Mouse (Mus musculus) ES-Bruce4 (cell line): ENCODE data around the gene Galr2. TPM values are rescaled to one million over a fixed set of nuclear protein-coding genes. Genes with fewer than 3 reads are reported as not detected.

ENCODE experiments used
- H3K27ac ChIP-seq: 2 replicates; pipeline ENCODE4 v1.5.1; 2012; ENCODE audit warnings: low read length, inconsistent platforms; ENCODE audit not compliant: insufficient read depth
- H3K27me3 ChIP-seq: 2 replicates; pipeline ENCODE4 v1.6.1; 2012; ENCODE audit warnings: mild to moderate bottlenecking, low read length, inconsistent platforms; ENCODE audit not compliant: control insufficient read depth, poor library complexity, insufficient read depth, severe bottlenecking
- H3K36me3 ChIP-seq: 2 replicates; pipeline ENCODE4 v1.6.1; 2012; ENCODE audit warnings: inconsistent platforms, mild to moderate bottlenecking, low read length, moderate library complexity; ENCODE audit not compliant: control insufficient read depth, poor library complexity, insufficient read depth, severe bottlenecking
- H3K4me1 ChIP-seq: one replicate; pipeline ENCODE4 v1.8.1; 2011; ENCODE audit warnings: low read length; ENCODE audit not compliant: control insufficient read depth, insufficient read depth
- H3K4me3 ChIP-seq: 2 replicates; pipeline ENCODE4 v1.5.1; 2011; ENCODE audit warnings: low read depth, mild to moderate bottlenecking, low read length
- H3K9ac ChIP-seq: 2 replicates; pipeline ENCODE4 v1.6.1; 2012; ENCODE audit warnings: low read depth, mild to moderate bottlenecking, inconsistent platforms; ENCODE audit not compliant: poor library complexity, severe bottlenecking
- H3K9me3 ChIP-seq: replicated peaks from 2 replicates; pipeline ENCODE4 v1.6.1; 2012; ENCODE audit warnings: mild to moderate bottlenecking, low read length, inconsistent platforms; ENCODE audit not compliant: control insufficient read depth, poor library complexity, insufficient read depth, severe bottlenecking
- CTCF ChIP-seq: IDR thresholded peaks from one replicate; pipeline ENCODE4 v1.8.1; 2011; ENCODE audit warnings: low read depth, low read length
- EP300 ChIP-seq: IDR thresholded peaks from 2 replicates; pipeline ENCODE4 v1.6.1; 2011; ENCODE audit warnings: low read depth, low read length; ENCODE audit not compliant: insufficient read depth
- POLR2A ChIP-seq: IDR thresholded peaks from one replicate; pipeline ENCODE4 v1.8.1; 2011; ENCODE audit warnings: low read length; ENCODE audit not compliant: insufficient read depth
- polyA plus RNA-seq: library from polyadenylated mRNA; stranded (reverse); fragments of >200 nt; gene quantifications from 2 replicates; pipeline ENCODE4 v1.2.4, GENCODE M21; 2011; ENCODE audit warnings: low read depth; ENCODE audit not compliant: missing spikeins, insufficient read depth, insufficient read length

The Galr2 gene
- polyA plus RNA-seq, 1 experiment = 0.61 TPM

DNA sequence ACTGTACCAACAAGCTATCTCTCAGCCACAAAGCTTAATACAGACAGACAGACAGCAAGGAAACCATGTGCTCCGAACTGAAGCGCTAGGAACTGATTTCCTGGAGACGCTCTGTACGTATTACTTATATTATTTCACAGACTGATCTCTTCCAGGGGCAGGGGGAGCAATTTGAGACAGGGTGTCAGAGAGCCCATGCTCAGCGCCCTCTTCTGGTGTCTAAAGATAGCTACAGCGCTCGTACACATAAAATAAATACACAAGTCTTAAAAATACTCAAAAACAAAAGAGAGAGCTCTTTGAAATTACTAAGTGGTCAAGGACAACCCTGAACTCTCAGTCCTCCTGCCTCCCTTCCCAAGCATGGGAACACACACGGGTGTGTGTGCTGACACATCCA is 13.1 kb upstream of the Galr2 start:
- H3K4me3 ChIP-seq = no peak overlapping the region
- H3K27me3 ChIP-seq = no peaks in the 10 kb centered on the region
- TF ChIP-seq EP300 = no peak
- TF ChIP-seq CTCF = peak; percentile 45
- no peak overlapping the region for H3K27ac ChIP-seq
- H3K4me1 ChIP-seq = no peaks in the 10 kb centered on the region
- peaks cover 43% of the 10 kb centered on the region for H3K36me3 ChIP-seq
- no peaks in the 10 kb centered on the region for H3K9me3 ChIP-seq
- no peak overlapping the region for H3K9ac ChIP-seq

DNA sequence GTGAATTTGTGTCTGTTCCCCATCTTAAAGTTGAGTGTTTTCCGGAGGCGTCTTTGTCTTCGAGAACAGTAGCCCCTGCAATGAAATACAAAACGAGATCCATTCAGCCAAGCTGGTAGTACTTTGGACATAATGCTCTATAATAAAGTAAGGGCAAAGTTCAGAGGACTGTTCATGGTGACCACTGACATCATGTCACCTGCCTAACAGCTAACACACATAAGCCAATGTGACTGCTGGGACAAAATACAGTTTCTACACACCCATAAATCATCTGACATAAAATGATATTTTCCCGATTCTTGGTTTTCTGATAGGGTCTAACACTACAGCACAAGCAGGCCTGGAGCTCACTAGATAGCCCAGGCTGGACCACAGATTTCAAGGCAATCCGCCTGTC is 12.4 kb upstream of the Galr2 start:
- Histone ChIP-seq H3K27ac (no peak overlapping the region), H3K9ac (no peak overlapping the region), H3K27me3 (no peaks in the 10 kb centered on the region), H3K36me3 (peaks cover 36% of the 10 kb centered on the region), H3K9me3 (no peaks in the 10 kb centered on the region), H3K4me1 (no peaks in the 10 kb centered on the region), H3K4me3 (no peak overlapping the region)
- TF ChIP-seq POLR2A (no peak), EP300 (no peak), CTCF (no peak)

DNA sequence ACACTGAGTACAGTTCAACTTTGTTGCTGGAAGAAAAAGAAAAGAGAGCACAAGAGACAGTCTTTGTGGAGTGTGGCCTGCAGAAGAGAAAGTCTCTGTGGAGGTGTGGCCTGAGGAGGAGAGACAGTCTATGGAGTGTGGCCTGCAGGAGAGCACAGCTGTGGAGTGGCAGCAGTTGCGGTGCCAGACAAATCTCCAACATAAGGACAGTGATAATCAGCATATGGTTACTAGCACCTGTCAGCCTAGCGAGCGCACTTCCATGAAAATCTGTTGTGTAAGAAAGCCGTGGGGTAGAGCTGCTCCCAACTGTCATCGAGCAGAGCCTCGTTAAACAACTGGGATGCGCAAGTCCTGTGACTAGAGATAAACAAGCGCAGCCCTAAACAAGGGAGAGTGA is 11.2 kb upstream of the Galr2 start:
- Histone ChIP-seq H3K9me3 (no peaks in the 10 kb centered on the region), H3K27ac (no peak overlapping the region), H3K9ac (no peak overlapping the region), H3K27me3 (no peaks in the 10 kb centered on the region), H3K36me3 (peaks cover 25% of the 10 kb centered on the region; the same call in 1 of the 2 replicates), H3K4me3 (no peak overlapping the region), H3K4me1 (no peaks in the 10 kb centered on the region)
- TF ChIP-seq POLR2A = no peak
- no peak for TF ChIP-seq CTCF
- no peak for TF ChIP-seq EP300

DNA sequence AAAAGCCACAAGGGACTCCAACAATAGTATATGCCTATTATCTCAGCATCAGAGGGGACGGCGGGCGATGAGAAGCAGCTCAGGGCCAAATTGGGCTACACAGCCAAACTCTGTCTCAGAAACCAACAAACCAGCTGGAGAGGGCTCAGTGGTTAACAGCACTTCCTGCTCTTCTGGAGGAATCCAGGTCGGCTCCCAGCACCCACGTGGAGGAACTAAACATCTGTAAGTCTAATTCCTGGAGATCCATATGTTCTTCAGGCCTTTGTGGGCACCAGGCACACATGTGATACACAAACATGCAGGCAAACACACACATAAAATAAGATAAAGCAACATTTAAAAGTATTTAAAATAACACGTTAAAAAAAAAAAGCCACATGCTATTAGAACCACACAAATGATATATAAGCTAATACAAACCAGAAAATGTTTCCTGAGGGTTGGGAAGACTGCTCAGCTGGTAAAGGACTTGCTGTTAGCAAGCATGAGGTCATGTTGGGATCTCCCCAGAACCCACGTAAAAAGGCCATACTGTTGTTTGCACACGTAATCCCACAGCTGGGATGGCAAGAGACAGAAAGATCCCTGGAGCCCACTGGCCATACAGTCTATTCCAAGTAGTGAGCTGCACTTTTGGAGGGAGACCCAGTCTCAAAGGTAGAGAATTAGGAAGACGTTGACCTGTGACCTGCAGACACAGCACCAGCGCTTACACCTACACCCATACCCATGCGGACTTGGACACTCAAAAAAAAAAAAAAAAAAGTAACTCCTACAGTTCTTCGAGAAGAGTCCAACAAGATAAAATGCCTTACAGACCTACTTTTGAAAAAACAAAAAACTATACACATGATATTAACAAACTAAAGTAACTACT is 7.9 kb upstream of the Galr2 start:
- peak overlapping the region; percentile 73 for H3K4me3 ChIP-seq
- H3K36me3 ChIP-seq = peaks cover 13% of the 10 kb centered on the region; the same call in 1 of the 2 replicates
- H3K4me1 ChIP-seq = no peaks in the 10 kb centered on the region
- no peak overlapping the region for H3K27ac ChIP-seq
- no peaks in the 10 kb centered on the region for H3K9me3 ChIP-seq
- peak overlapping the region; percentile 73 for H3K9ac ChIP-seq
- no peaks in the 10 kb centered on the region for H3K27me3 ChIP-seq
- TF ChIP-seq CTCF = no peak
- no peak for TF ChIP-seq EP300
- TF ChIP-seq POLR2A = no peak

DNA sequence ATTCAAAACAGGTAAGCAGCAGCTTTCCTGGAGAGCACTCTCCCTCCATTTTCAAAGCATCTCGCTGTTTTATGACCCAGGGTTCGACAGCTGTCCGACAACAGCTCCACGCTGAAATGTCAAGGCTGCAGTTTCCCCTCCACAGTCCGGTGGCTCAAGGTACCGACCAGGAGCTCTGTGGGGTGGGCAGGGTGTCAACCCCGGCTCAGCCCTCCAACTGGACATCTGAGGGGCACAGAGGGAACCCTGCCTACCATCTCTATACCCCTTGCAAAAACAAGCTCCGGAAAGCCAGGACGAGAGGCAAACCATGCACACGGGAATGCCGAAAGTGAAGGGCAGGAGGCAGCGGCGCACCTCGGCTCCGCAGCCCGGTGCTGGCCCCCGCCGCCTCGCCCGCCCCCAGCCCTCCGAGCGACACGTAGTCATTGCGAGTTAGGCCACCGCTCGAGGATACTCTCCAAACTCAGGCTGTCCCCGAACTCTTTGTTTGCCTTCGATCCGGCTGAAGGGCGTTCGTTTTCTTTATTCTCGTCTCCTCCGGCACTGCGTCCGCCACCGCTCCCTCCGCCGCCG is 7.2 kb upstream of the Galr2 start:
- no peak overlapping the region for H3K27ac ChIP-seq

More for the DNA sequence above, 7.2 kb upstream of the Galr2 start:
- Histone ChIP-seq H3K4me1 (no peaks in the 10 kb centered on the region), H3K36me3 (peaks cover 6% of the 10 kb centered on the region; the same call in 1 of the 2 replicates), H3K4me3 (peak overlapping the region; percentile 73), H3K9me3 (no peaks in the 10 kb centered on the region), H3K9ac (peak overlapping the region; percentile 73), H3K27me3 (no peaks in the 10 kb centered on the region)
- TF ChIP-seq CTCF (no peak), EP300 (no peak), POLR2A (no peak)
